Mouse (Mus musculus): Measurements from ENCODE around the gene Tmem131l. TPM values are rescaled to one million over a fixed set of nuclear protein-coding genes. Genes with fewer than 3 reads are reported as not detected.
"Not testable (repeated sequence)": the region's sequence is repeated elsewhere in the genome, so short reads cannot be mapped to it uniquely, and the experiment has no call there.

The Tmem131l gene
- polyA plus RNA-seq, 1 experiment = 9.2 TPM

- H3K27me3 ChIP-seq (ENCODE audit: control insufficient read depth, insufficient read depth, low read length) = no peaks in the 10 kb centered on the region
- TF ChIP-seq POLR2A (IDR thresholded peaks at IDR 0.05; ENCODE audit: borderline replicate concordance, insufficient read depth, low read length) (no peak), CTCF (IDR thresholded peaks at IDR 0.05; ENCODE audit: borderline replicate concordance, insufficient read depth, low read depth, low read length) (no peak)
- no peaks in the 10 kb centered on the region for H3K4me1 ChIP-seq (ENCODE audit: control insufficient read depth, insufficient read depth, low read length)
- no peak overlapping the region for H3K27ac ChIP-seq (ENCODE audit: insufficient read depth, low read length)
- no peak overlapping the region for H3K4me3 ChIP-seq (replicated peaks; ENCODE audit: insufficient read depth, low read depth, low read length)
- no peak for DNase-seq
- WGBS = 92% methylated on average over 4 of the region's 4 CpGs
Observed at GRCm38 (mm10) chr3:83878801-83879200, 161.2 kb downstream of the Tmem131l start.

- no peak for DNase-seq
- H3K4me3 ChIP-seq (replicated peaks; ENCODE audit: insufficient read depth, low read depth, low read length) = no peak overlapping the region
- H3K4me1 ChIP-seq (ENCODE audit: control insufficient read depth, insufficient read depth, low read length) = no peaks in the 10 kb centered on the region
- no peak for TF ChIP-seq CTCF (IDR thresholded peaks at IDR 0.05; ENCODE audit: borderline replicate concordance, insufficient read depth, low read depth, low read length)
- TF ChIP-seq POLR2A (IDR thresholded peaks at IDR 0.05; ENCODE audit: borderline replicate concordance, insufficient read depth, low read length) = no peak
- 68% methylated on average over 4 of the region's 4 CpGs for WGBS
- no peaks in the 10 kb centered on the region for H3K27me3 ChIP-seq (ENCODE audit: control insufficient read depth, insufficient read depth, low read length)
- H3K27ac ChIP-seq (ENCODE audit: insufficient read depth, low read length) = no peak overlapping the region
Observed at GRCm38 (mm10) chr3:83876299-83876698, 163.7 kb downstream of the Tmem131l start.

- H3K27ac ChIP-seq (ENCODE audit: insufficient read depth, low read length); H3K4me1 ChIP-seq (ENCODE audit: control insufficient read depth, insufficient read depth, low read length); DNase-seq; H3K4me3 ChIP-seq (replicated peaks; ENCODE audit: insufficient read depth, low read depth, low read length); H3K27me3 ChIP-seq (ENCODE audit: control insufficient read depth, insufficient read depth, low read length): not testable (repeated sequence)
- 91% methylated on average over 2 of the region's 2 CpGs for WGBS
Observed at GRCm38 (mm10) chr3:83875078-83875477, 164.9 kb downstream of the Tmem131l start.

- not testable (repeated sequence) for DNase-seq; H3K27ac ChIP-seq (ENCODE audit: insufficient read depth, low read length)
Observed at GRCm38 (mm10) chr3:83872853-83873252, 167.1 kb downstream of the Tmem131l start.

GRCm38 (mm10) chr3:83871962-83872361 is 168.0 kb downstream of the Tmem131l start:
- H3K27me3 ChIP-seq (ENCODE audit: control insufficient read depth, insufficient read depth, low read length); DNase-seq; H3K4me1 ChIP-seq (ENCODE audit: control insufficient read depth, insufficient read depth, low read length); H3K4me3 ChIP-seq (replicated peaks; ENCODE audit: insufficient read depth, low read depth, low read length); H3K27ac ChIP-seq (ENCODE audit: insufficient read depth, low read length): not testable (repeated sequence)
- 96% methylated on average over 4 of the region's 4 CpGs for WGBS

More at GRCm38 (mm10) chr3:83872853-83873252, 167.1 kb downstream of the Tmem131l start:
- H3K27me3 ChIP-seq (ENCODE audit: control insufficient read depth, insufficient read depth, low read length); H3K4me1 ChIP-seq (ENCODE audit: control insufficient read depth, insufficient read depth, low read length); H3K4me3 ChIP-seq (replicated peaks; ENCODE audit: insufficient read depth, low read depth, low read length): not testable (repeated sequence)
- 90% methylated on average over 2 of the region's 2 CpGs for WGBS

- H3K4me3 ChIP-seq (replicated peaks; ENCODE audit: insufficient read depth, low read depth, low read length); H3K27ac ChIP-seq (ENCODE audit: insufficient read depth, low read length); H3K4me1 ChIP-seq (ENCODE audit: control insufficient read depth, insufficient read depth, low read length); H3K27me3 ChIP-seq (ENCODE audit: control insufficient read depth, insufficient read depth, low read length); DNase-seq: not testable (repeated sequence)
- 84% methylated on average over 7 of the region's 7 CpGs for WGBS
Observed at GRCm38 (mm10) chr3:83871559-83871958, 168.4 kb downstream of the Tmem131l start.

GRCm38 (mm10) chr3:83869776-83870175 is 170.2 kb downstream of the Tmem131l start:
- no peak for DNase-seq
- Histone ChIP-seq H3K4me3 (replicated peaks; ENCODE audit: insufficient read depth, low read depth, low read length) (no peak overlapping the region), H3K4me1 (ENCODE audit: control insufficient read depth, insufficient read depth, low read length) (no peaks in the 10 kb centered on the region), H3K27ac (ENCODE audit: insufficient read depth, low read length) (no peak overlapping the region), H3K27me3 (ENCODE audit: control insufficient read depth, insufficient read depth, low read length) (no peaks in the 10 kb centered on the region)
- TF ChIP-seq CTCF (IDR thresholded peaks at IDR 0.05; ENCODE audit: borderline replicate concordance, insufficient read depth, low read depth, low read length) = no peak
- WGBS = 89% methylated on average over 2 of the region's 2 CpGs

GRCm38 (mm10) chr3:83867026-83867425 is 172.9 kb downstream of the Tmem131l start:
- not testable (repeated sequence) for H3K27me3 ChIP-seq (ENCODE audit: control insufficient read depth, insufficient read depth, low read length); H3K4me3 ChIP-seq (replicated peaks; ENCODE audit: insufficient read depth, low read depth, low read length); H3K27ac ChIP-seq (ENCODE audit: insufficient read depth, low read length); DNase-seq; H3K4me1 ChIP-seq (ENCODE audit: control insufficient read depth, insufficient read depth, low read length)

- Histone ChIP-seq H3K27ac (ENCODE audit: insufficient read depth, low read length) (no peak overlapping the region), H3K4me1 (ENCODE audit: control insufficient read depth, insufficient read depth, low read length) (no peaks in the 10 kb centered on the region), H3K4me3 (replicated peaks; ENCODE audit: insufficient read depth, low read depth, low read length) (no peak overlapping the region), H3K27me3 (ENCODE audit: control insufficient read depth, insufficient read depth, low read length) (no peaks in the 10 kb centered on the region)
- DNase-seq = no peak
- WGBS = 90% methylated on average over 2 of the region's 2 CpGs
- TF ChIP-seq CTCF (IDR thresholded peaks at IDR 0.05; ENCODE audit: borderline replicate concordance, insufficient read depth, low read depth, low read length) (no peak), POLR2A (IDR thresholded peaks at IDR 0.05; ENCODE audit: borderline replicate concordance, insufficient read depth, low read length) (no peak)
Observed at GRCm38 (mm10) chr3:83865216-83865615, 174.8 kb downstream of the Tmem131l start.

All from cerebellum, adult 2 months (tissue).